Mouse (Mus musculus): ENCODE measurements at regions not wholly inside any gene's neighbourhood (a gene's known extent, or its start where the extent isn't known, plus 50 kb on each side); places are given as distances from the start of the nearest gene placed in this dataset.

DNA sequence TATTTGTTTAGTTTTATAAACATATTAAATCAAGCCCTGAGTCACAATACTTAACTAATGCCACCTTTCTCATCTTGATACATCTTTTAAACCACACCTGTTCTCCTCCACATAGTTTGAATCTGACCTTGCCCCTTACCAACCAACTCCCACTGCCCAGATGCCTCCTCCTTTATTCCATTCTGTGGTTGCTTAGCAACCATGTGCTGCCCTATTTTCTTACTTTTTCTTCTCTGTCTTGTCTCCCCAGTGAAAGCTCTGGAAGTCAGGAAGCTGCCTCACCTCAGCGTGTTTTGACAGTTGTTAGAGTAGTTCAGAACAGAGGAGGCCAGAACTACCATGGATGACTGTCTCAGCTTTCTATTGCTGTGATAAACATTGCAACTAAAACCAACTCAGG lies 227.7 kb downstream of the Tbl1xr1 start:
- TF ChIP-seq GATA1 (IDR thresholded peaks at IDR 0.05; ENCODE audit: borderline replicate concordance, low read length) (no peak), FLI1 (IDR thresholded peaks at IDR 0.05; ENCODE audit: low read length) (no peak)
